Mouse (Mus musculus): ENCODE data around the gene Nhlh1.

DNA sequence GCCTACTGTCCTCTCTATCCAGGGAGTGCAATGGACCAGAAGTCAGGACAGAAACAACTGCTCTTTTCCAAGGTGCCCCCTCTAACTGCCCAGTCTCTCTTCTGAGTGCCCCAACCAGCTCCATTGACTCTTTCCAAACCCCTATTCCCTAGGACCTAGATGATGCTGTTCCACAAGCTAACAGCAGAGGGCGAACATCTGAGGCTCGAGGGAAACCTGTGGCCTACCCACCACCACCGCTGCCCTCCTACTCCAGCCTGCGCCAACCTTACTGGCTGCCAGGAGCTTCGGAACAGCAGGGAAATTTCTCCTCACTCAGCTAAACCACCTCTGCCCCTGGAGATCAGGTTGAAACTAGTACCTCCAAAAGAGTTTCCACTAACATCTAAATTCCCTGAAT lies 45.3 kb downstream of the Nhlh1 start:
- TF ChIP-seq TAL1 (IDR thresholded peaks at IDR 0.05; ENCODE audit: low read length) (no peak), GATA1 (IDR thresholded peaks at IDR 0.05; ENCODE audit: low read length) (no peak)
